Mouse (Mus musculus): ENCODE measurements around the gene Fbxo36.

DNA sequence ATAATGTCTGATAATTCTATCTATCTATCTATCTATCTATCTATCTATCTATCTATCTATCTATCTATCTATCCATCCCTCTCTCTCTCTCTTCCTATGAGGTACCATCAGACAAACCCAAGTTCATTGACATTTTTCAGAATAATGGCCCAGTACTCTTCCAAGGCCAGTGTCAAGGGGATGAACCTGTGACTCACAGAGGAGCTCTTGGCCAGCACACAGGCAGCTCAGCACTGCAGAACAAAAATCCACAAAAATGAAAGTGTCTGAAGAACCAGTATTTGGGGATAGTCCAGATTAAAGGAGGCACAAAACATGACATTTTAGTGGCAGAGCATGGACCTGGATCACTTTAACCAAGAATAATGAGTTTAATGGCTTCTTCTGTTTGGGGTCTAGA, 103.0 kb downstream of the Fbxo36 start:
- TF ChIP-seq POLR2A (IDR thresholded peaks at IDR 0.05; ENCODE audit: low read depth, low read length) (no peak), CTCF (IDR thresholded peaks at IDR 0.05; ENCODE audit: borderline replicate concordance, insufficient read depth, low read length) (no peak)
